Mouse (Mus musculus) kidney, postnatal 0 days (tissue): ENCODE measurements around the gene Setd1a. TPM values are rescaled to one million over a fixed set of nuclear protein-coding genes. Genes with fewer than 3 reads are reported as not detected.
A peak's percentile ranks its signal among the peaks of the same experiment; 100 is the strongest.
"Not testable (repeated sequence)": the region's sequence is repeated elsewhere in the genome, so short reads cannot be mapped to it uniquely, and the experiment has no call there.

Source experiments
- ATAC-seq: fragments of 200-750 bp; cut with Nextera tagmentation; replicated peaks from 2 replicates; pipeline ENCODE4 v1.8.0; 2017; ENCODE audit warnings: low read depth, moderate number of reproducible peaks, moderate TSS enrichment, moderate library complexity; ENCODE audit not compliant: low FRiP score
- DNase-seq: peaks from one replicate; pipeline ENCODE4 v3.0.0-alpha.2; 2016; ENCODE audit warnings: low spot score
- H3K27ac ChIP-seq: fragments of 300-500 bp; sonication (generic); 2 replicates; pipeline ENCODE4 v1.5.1; 2014; ENCODE audit warnings: mild to moderate bottlenecking
- H3K27me3 ChIP-seq: fragments of 300-500 bp; sonication (generic); 2 replicates; pipeline ENCODE4 v1.6.1; 2014; ENCODE audit warnings: low read length, mixed read lengths; ENCODE audit not compliant: insufficient read depth
- H3K36me3 ChIP-seq: fragments of 300-500 bp; sonication (generic); 2 replicates; pipeline ENCODE4 v1.6.1; 2014; ENCODE audit warnings: low read length, mixed read lengths; ENCODE audit not compliant: insufficient read depth
- H3K4me1 ChIP-seq: fragments of 300-500 bp; sonication (generic); replicated peaks from 2 replicates; pipeline ENCODE4 v1.6.1; 2014; ENCODE audit warnings: antibody characterized with exemption, low read length, mixed read lengths; ENCODE audit not compliant: insufficient read depth
- H3K4me2 ChIP-seq: fragments of 300-500 bp; sonication (generic); 2 replicates; pipeline ENCODE4 v1.6.1; 2014; ENCODE audit warnings: mild to moderate bottlenecking, low read length, moderate library complexity, mixed read lengths
- H3K4me3 ChIP-seq: fragments of 300-500 bp; sonication (generic); replicated peaks from 2 replicates; pipeline ENCODE4 v1.5.1; 2014; ENCODE audit warnings: low read depth, low read length
- H3K9ac ChIP-seq: fragments of 300-500 bp; sonication (generic); 2 replicates; pipeline ENCODE4 v1.6.1; 2014; ENCODE audit warnings: low read depth, low read length
- H3K9me3 ChIP-seq: fragments of 300-500 bp; sonication (generic); replicated peaks from 2 replicates; pipeline ENCODE4 v1.6.1; 2016; ENCODE audit warnings: low read length, inconsistent platforms, mixed read lengths
- CTCF ChIP-seq: IDR thresholded peaks from 2 replicates; pipeline ENCODE4 v1.5.1; 2016; ENCODE audit warnings: antibody characterized with exemption, low read depth, mild to moderate bottlenecking, moderate library complexity
- WGBS: fragments of 180-500 bp; shearing (Covaris S2); extraction: QIAGEN DNeasy Blood & Tissue Kit; methylation state at CpG from one replicate; pipeline ENCODE4 v1.1.7; 2014; 5-methylcytosine and 5-hydroxymethylcytosine counted together
- polyA plus RNA-seq: library from polyadenylated mRNA; unstranded; fragments of >200 nt; fragmentation: Nextera tagmentation; extraction: Ambion mirVana; gene quantifications from 2 replicates; pipeline ENCODE4 v1.2.1, GENCODE M21; 2015

The Setd1a gene
- 15.6 and 17.9 TPM in 2 replicates for polyA plus RNA-seq

DNA sequence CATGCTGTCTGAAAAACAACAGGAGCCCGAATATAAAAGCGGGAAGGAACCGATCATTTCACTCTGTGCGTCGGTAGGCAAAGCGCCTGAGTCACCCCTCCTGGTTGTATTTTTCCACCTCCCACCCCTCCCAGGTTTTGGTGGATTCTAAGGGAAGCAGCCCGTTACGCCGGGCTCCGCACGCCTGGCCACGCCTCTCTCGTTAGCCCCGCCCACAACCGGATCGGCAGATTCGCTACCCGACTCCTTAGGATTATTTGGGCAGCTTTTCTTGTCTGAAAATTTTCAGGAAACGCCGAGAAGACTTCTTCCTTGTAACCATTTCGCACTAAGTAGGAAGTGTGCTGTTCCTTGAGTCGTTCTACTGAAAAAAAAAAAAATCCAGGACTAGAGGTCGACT lies at the start of gene Setd1a:
Gene Setd1a (plus strand): TSS at position 245 of the 400 bp plus-strand sequence.
- WGBS, result under 1% methylated on average over 23 of the region's 23 CpGs
- peak; percentile 58 for ATAC-seq
- Histone ChIP-seq H3K9ac (peak within 1 kb of the TSS; percentile 94), H3K36me3 (peaks cover 21% of the 10 kb centered on the region), H3K27ac (peak within 1 kb of the TSS; percentile 98), H3K27me3 (no peaks in the 10 kb centered on the region), H3K9me3 (no peaks in the 10 kb centered on the region), H3K4me3 (peak within 1 kb of the TSS; percentile 90), H3K4me2 (peak within 1 kb of the TSS; percentile 84), H3K4me1 (peaks cover 5% of the 10 kb centered on the region; the same call in 1 of the 2 replicates)
- TF ChIP-seq CTCF, result no peak
- peak; percentile 87 for DNase-seq

DNA sequence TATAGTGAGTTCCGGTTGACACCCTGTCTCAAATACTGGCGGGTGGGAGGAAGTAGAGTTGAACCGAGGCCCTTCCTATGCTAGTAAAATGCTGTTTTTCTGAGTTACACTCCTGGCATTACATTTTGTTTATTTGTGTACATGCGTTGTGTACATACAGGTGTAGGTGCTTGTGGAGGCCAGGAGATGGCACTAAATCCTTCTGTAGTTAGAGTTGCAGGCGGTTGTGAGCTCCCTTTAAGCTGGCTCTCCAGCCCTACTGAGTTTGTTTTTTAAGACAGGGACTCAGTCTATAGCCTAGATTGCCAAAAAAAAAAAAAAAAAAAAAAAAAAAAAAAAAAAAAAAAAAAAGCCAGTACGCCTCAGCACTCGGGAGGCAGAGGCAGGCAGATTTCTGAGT lies 48.6 kb upstream of the Setd1a start:
- DNase-seq (no peak), ATAC-seq (no peak)
- Histone ChIP-seq H3K36me3 (no peaks in the 10 kb centered on the region), H3K4me1 (no peaks in the 10 kb centered on the region), H3K27me3 (no peaks in the 10 kb centered on the region), H3K27ac (no peak overlapping the region), H3K9ac (no peak overlapping the region), H3K4me3 (no peak overlapping the region), H3K9me3 (no peaks in the 10 kb centered on the region), H3K4me2 (no peak overlapping the region)
- WGBS, result 85% methylated on average over 7 of the region's 7 CpGs
- no peak for TF ChIP-seq CTCF

DNA sequence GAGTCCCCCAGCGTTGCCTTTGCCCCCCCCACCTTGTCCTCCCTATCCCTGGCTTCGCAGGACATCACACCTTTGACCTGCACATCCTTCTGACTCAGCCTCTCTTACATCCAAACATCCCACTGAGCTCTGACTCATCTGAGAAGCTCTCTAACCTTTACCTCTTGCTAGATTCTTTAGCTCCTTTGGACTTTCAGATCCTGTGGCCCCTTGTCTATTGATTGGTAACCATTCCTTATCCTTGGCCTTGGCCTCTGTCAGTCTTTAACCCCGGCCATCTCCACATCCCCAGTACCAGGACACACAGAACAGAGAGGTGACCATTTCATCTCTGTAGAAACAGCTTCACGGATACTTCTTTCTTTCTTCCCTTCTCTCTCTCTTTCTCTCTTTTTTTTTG lies 46.3 kb upstream of the Setd1a start:
- Histone ChIP-seq H3K9me3 (no peaks in the 10 kb centered on the region), H3K4me3 (no peak overlapping the region), H3K4me2 (no peak overlapping the region), H3K9ac (no peak overlapping the region), H3K27ac (no peak overlapping the region), H3K36me3 (no peaks in the 10 kb centered on the region), H3K4me1 (no peaks in the 10 kb centered on the region), H3K27me3 (no peaks in the 10 kb centered on the region)
- TF ChIP-seq CTCF, result no peak
- DNase-seq, result no peak
- WGBS, result 66% methylated on average over 4 of the region's 4 CpGs
- no peak for ATAC-seq

GRCm38 (mm10) chr7:127732066-127732465 lies 44.4 kb upstream of the Setd1a start, which contains the start of gene Ctf2:
Ctf2 (minus strand) TSS chr7:127732166.
- not testable (repeated sequence) for H3K4me1 ChIP-seq, H3K27ac ChIP-seq, H3K9me3 ChIP-seq, ATAC-seq, H3K4me2 ChIP-seq, H3K27me3 ChIP-seq, H3K36me3 ChIP-seq, DNase-seq, H3K4me3 ChIP-seq, H3K9ac ChIP-seq
- WGBS, result no CpG with 5 or more reads among the region's 5 CpGs

- peak within 1 kb of the TSS; percentile 86 for H3K4me3 ChIP-seq
- H3K4me1 ChIP-seq, result peaks cover 5% of the 10 kb centered on the region; the same call in 1 of the 2 replicates
- peak; percentile 88 for DNase-seq
- WGBS, result 0% methylated on average over 26 of the region's 26 CpGs
- no peaks in the 10 kb centered on the region for H3K9me3 ChIP-seq
- H3K27me3 ChIP-seq, result no peaks in the 10 kb centered on the region
- H3K27ac ChIP-seq, result peak within 1 kb of the TSS; percentile 74
- peaks cover 2% of the 10 kb centered on the region; the same call in 1 of the 2 replicates for H3K36me3 ChIP-seq
- H3K4me2 ChIP-seq, result peak within 1 kb of the TSS; percentile 97
- H3K9ac ChIP-seq, result peak within 1 kb of the TSS; percentile 53
- ATAC-seq, result no peak
- peak; percentile 75 for TF ChIP-seq CTCF
These were observed 32.0 kb upstream of the Setd1a start, which contains the start of gene Fbxl19 for GRCm38 (mm10) chr7:127744366-127745045. Fbxl19 (plus strand) TSS chr7:127744543.

GRCm38 (mm10) chr7:127745251-127745651 lies 31.2 kb upstream of the Setd1a start:
- WGBS, result 0% methylated on average over 19 of the region's 19 CpGs

More at GRCm38 (mm10) chr7:127745251-127745651, 31.2 kb upstream of the Setd1a start:
- Histone ChIP-seq H3K4me3 (peak overlapping the region; percentile 86), H3K9me3 (no peaks in the 10 kb centered on the region), H3K27ac (peak overlapping the region; percentile 74), H3K4me2 (peak overlapping the region; percentile 97), H3K9ac (peak overlapping the region; percentile 53), H3K4me1 (peaks cover 5% of the 10 kb centered on the region; the same call in 1 of the 2 replicates), H3K27me3 (no peaks in the 10 kb centered on the region), H3K36me3 (peaks cover 9% of the 10 kb centered on the region; the same call in 1 of the 2 replicates)
- TF ChIP-seq CTCF, result no peak
- ATAC-seq, result peak; percentile 78
- no peak for DNase-seq
